Mouse (Mus musculus) neural tube, embryonic 13.5 days (tissue): ENCODE results near the gene Rimklb. TPM values are rescaled to one million over a fixed set of nuclear protein-coding genes. Genes with fewer than 3 reads are reported as not detected.

Source experiments
- ATAC-seq: fragments of 200-750 bp; cut with Nextera tagmentation; 2 replicates; pipeline ENCODE4 v1.8.0; 2017; ENCODE audit warnings: low read depth, mild to moderate bottlenecking, moderate TSS enrichment, moderate library complexity
- H3K27ac ChIP-seq: fragments of 300-500 bp; sonication (generic); replicated peaks from 2 replicates; pipeline ENCODE4 v1.5.1; 2015; ENCODE audit warnings: moderate library complexity, mild to moderate bottlenecking, inconsistent platforms
- H3K27me3 ChIP-seq: fragments of 300-500 bp; sonication (generic); 2 replicates; pipeline ENCODE4 v1.6.1; 2015; ENCODE audit warnings: mild to moderate bottlenecking, inconsistent platforms
- H3K36me3 ChIP-seq: fragments of 300-500 bp; sonication (generic); 2 replicates; pipeline ENCODE4 v1.6.1; 2015; ENCODE audit warnings: mild to moderate bottlenecking, inconsistent platforms
- H3K4me1 ChIP-seq: fragments of 300-500 bp; sonication (generic); replicated peaks from 2 replicates; pipeline ENCODE4 v1.6.1; 2015; ENCODE audit warnings: inconsistent platforms
- H3K4me2 ChIP-seq: fragments of 300-500 bp; sonication (generic); 2 replicates; pipeline ENCODE4 v1.6.1; 2015; ENCODE audit warnings: inconsistent platforms, mild to moderate bottlenecking, moderate library complexity
- H3K4me3 ChIP-seq: fragments of 300-500 bp; sonication (generic); 2 replicates; pipeline ENCODE4 v1.5.1; 2015; ENCODE audit warnings: mild to moderate bottlenecking, inconsistent platforms
- H3K9ac ChIP-seq: fragments of 300-500 bp; sonication (generic); 2 replicates; pipeline ENCODE4 v1.6.1; 2015; ENCODE audit warnings: moderate library complexity, mild to moderate bottlenecking, inconsistent platforms
- H3K9me3 ChIP-seq: fragments of 300-500 bp; sonication (generic); 2 replicates; pipeline ENCODE4 v1.6.1; 2016; ENCODE audit warnings: inconsistent platforms
- WGBS: fragments of 180-500 bp; shearing (Covaris S2); methylation state at CpG from one replicate; pipeline ENCODE4 v1.1.7; 2015; 5-methylcytosine and 5-hydroxymethylcytosine counted together
- polyA plus RNA-seq: library from polyadenylated mRNA; unstranded; fragments of >200 nt; fragmentation: Nextera tagmentation; extraction: Ambion mirVana; gene quantifications from 2 replicates; pipeline ENCODE4 v1.2.1, GENCODE M21; 2015

Gene Rimklb
- polyA plus RNA-seq, 1 experiment from 2014 or later, result 90.9 TPM

DNA sequence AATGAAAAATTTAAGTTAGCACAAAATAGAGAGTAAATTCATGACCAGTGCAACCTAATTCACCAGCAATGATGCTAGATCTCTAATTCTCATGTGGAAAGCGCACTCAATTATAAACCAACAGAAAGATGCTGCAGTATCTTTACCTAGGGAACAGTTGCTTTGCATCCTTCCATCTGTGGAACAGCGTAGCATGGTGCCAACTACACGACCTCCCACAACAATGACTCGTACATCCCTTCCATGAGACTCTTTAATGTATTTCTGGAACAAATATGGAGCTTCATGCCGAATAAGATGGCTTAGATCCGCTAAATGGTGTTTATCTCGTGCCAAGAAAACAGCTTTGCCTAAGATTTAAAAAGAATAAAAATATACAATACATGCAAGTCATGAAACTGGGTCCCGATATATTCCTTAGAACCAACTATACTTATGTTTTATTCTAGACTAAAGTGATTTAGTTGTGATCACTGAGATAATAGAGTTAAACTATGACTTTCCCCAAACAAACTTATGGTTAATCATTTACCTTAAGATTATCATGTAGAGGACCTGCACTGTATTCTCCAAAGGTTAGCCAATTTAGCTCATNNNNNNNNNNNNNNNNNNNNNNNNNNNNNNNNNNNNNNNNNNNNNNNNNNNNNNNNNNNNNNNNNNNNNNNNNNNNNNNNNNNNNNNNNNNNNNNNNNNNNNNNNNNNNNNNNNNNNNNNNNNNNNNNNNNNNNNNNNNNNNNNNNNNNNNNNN is 39.4 kb downstream of the Rimklb start:
- WGBS, result 93% methylated on average over 8 of the region's 8 CpGs
- H3K9ac ChIP-seq, result no peak overlapping the region
- no peak overlapping the region for H3K27ac ChIP-seq
- no peaks in the 10 kb centered on the region for H3K9me3 ChIP-seq
- H3K4me3 ChIP-seq, result no peak overlapping the region
- no peak overlapping the region for H3K4me2 ChIP-seq
- H3K4me1 ChIP-seq, result no peaks in the 10 kb centered on the region
- H3K27me3 ChIP-seq, result no peaks in the 10 kb centered on the region
- peaks cover 72% of the 10 kb centered on the region for H3K36me3 ChIP-seq
- no peak for ATAC-seq

DNA sequence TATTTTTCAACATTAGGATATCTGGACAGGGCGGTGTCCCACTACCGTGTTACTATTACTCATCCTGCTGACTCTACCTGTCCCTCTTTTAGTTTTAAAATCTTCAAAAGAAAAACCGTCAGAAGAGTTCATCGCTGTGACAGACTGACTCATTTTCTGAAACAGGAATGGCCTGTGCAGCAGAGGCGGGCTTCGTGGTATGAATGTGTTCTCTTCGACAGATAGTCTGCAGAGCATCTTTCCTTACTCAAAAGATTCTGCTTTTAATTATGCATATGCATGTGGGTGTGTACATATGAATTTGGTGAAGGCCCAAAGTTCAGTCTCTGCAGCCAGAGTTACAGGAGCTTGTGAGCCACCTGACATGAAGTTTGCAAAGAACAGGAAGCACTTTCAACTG is 50.7 kb downstream of the Rimklb start:
- ATAC-seq, result no peak
- Histone ChIP-seq H3K36me3 (peaks cover 50% of the 10 kb centered on the region), H3K9me3 (no peaks in the 10 kb centered on the region), H3K4me2 (no peak overlapping the region), H3K4me1 (no peaks in the 10 kb centered on the region), H3K4me3 (no peak overlapping the region), H3K27ac (no peak overlapping the region), H3K9ac (no peak overlapping the region), H3K27me3 (no peaks in the 10 kb centered on the region)
- 96% methylated on average over 7 of the region's 7 CpGs for WGBS

DNA sequence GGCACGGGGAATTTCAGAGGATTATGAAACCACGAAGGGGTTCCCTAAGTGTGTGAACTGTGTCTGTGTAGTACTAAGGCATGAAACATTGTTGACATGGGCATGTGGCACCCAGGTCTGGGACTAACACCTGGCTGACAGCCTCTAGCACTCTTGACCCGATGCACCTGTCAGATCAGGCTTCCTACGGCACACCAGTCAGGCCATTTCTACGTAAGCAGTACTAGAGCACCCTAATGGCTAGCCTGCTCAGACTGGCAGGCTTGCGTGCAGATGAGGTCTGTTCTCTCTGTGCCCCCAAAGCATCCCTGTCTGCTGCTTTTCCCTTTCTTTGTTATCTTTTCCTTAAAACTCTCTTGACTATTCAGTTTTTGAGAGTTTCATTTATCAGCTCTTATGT is 53.3 kb downstream of the Rimklb start:
- no peak overlapping the region for H3K9ac ChIP-seq
- H3K4me2 ChIP-seq, result no peak overlapping the region
- H3K4me3 ChIP-seq, result no peak overlapping the region
- H3K27me3 ChIP-seq, result no peaks in the 10 kb centered on the region
- 88% methylated on average over 6 of the region's 6 CpGs for WGBS
- no peak for ATAC-seq
- H3K27ac ChIP-seq, result no peak overlapping the region; the same call in 1 of the 2 replicates
- H3K36me3 ChIP-seq, result peaks cover 32% of the 10 kb centered on the region
- no peaks in the 10 kb centered on the region for H3K9me3 ChIP-seq
- no peaks in the 10 kb centered on the region for H3K4me1 ChIP-seq

- WGBS, result 62% methylated on average over 4 of the region's 4 CpGs
- Histone ChIP-seq H3K9me3 (no peaks in the 10 kb centered on the region), H3K36me3 (no peaks in the 10 kb centered on the region), H3K27me3 (no peaks in the 10 kb centered on the region), H3K9ac (no peak overlapping the region), H3K4me1 (no peaks in the 10 kb centered on the region), H3K27ac (no peak overlapping the region), H3K4me2 (no peak overlapping the region), H3K4me3 (no peak overlapping the region)
- no peak for ATAC-seq
Observed at GRCm38 (mm10) chr6:122440632-122441226, 57.8 kb downstream of the Rimklb start.

GRCm38 (mm10) chr6:122439249-122439648 is 59.3 kb downstream of the Rimklb start:
- no peak overlapping the region for H3K4me2 ChIP-seq
- 80% methylated on average over 4 of the region's 4 CpGs for WGBS
- ATAC-seq, result no peak
- H3K27ac ChIP-seq, result no peak overlapping the region
- H3K4me1 ChIP-seq, result no peaks in the 10 kb centered on the region
- H3K27me3 ChIP-seq, result no peaks in the 10 kb centered on the region
- no peak overlapping the region for H3K9ac ChIP-seq
- no peaks in the 10 kb centered on the region for H3K9me3 ChIP-seq
- H3K4me3 ChIP-seq, result no peak overlapping the region
- no peaks in the 10 kb centered on the region for H3K36me3 ChIP-seq

- H3K27ac ChIP-seq, result no peak overlapping the region
Observed at GRCm38 (mm10) chr6:122435270-122435669, 63.3 kb downstream of the Rimklb start.

DNA sequence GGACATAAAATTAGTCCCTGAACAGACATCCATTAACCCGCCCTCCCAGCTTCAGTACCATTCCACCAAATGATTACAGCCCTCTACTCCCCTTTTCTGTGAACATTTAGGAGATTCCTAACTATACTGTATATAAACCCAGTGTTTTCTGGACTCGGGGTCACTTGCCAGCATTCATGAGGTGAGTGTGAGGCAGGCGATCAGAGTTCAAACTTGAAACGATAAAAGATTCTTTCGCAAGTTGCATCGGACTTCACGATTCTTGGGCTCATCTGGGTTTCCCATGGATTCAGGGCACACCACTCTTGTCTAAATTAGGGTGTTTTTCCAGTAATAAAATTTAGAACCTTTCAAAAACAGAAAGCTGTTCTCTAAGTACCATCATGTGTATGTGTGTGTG is 71.1 kb downstream of the Rimklb start:
- Histone ChIP-seq H3K9me3 (0 out of 2 replicates have a peak, but pooled peaks cover 10% of the 10 kb centered on the region), H3K4me2 (no peak overlapping the region), H3K4me3 (no peak overlapping the region), H3K27me3 (no peaks in the 10 kb centered on the region), H3K9ac (no peak overlapping the region), H3K27ac (no peak overlapping the region), H3K4me1 (no peaks in the 10 kb centered on the region), H3K36me3 (no peaks in the 10 kb centered on the region)
- WGBS, result 81% methylated on average over 7 of the region's 7 CpGs
- no peak for ATAC-seq

More at GRCm38 (mm10) chr6:122435270-122435669, 63.3 kb downstream of the Rimklb start:
- H3K36me3 ChIP-seq, result no peaks in the 10 kb centered on the region
- no peak overlapping the region for H3K4me2 ChIP-seq
- no peaks in the 10 kb centered on the region for H3K27me3 ChIP-seq
- no peak for ATAC-seq
- no peak overlapping the region for H3K4me3 ChIP-seq
- 92% methylated on average over 2 of the region's 2 CpGs for WGBS
- no peaks in the 10 kb centered on the region for H3K9me3 ChIP-seq
- H3K9ac ChIP-seq, result no peak overlapping the region
- no peaks in the 10 kb centered on the region for H3K4me1 ChIP-seq

- H3K9me3 ChIP-seq, result no peaks in the 10 kb centered on the region
- H3K36me3 ChIP-seq, result no peaks in the 10 kb centered on the region
- H3K9ac ChIP-seq, result no peak overlapping the region
- H3K27ac ChIP-seq, result peak overlapping the region; percentile 23; the same call in 1 of the 2 replicates
- no peak for ATAC-seq
- 61% methylated on average over 7 of the region's 7 CpGs for WGBS
- H3K4me1 ChIP-seq, result peaks cover 13% of the 10 kb centered on the region
- no peaks in the 10 kb centered on the region for H3K27me3 ChIP-seq
- H3K4me2 ChIP-seq, result no peak overlapping the region
- H3K4me3 ChIP-seq, result no peak overlapping the region
Observed at GRCm38 (mm10) chr6:122417015-122417414, 81.5 kb downstream of the Rimklb start.

DNA sequence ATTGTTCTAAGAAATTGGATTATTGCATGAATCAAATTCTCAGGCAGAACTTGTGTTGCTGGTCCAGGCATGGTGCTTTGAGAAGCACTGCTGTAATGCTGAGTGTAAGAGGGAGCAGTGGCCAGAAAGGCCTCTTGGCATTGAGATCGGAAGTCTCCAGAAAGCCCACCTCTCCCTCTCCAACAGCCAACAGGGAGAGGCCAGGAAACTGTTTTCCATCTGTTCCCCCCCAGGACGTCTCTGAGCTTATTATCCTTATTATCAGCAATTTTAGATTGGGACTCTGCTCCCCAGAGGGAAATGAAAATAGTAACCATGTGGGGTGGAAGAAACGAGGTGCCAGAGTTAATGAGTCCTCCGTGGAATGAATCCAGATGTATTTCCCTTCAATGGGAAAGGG is 82.2 kb downstream of the Rimklb start:
- 39% methylated on average over 4 of the region's 4 CpGs for WGBS
- peak overlapping the region; percentile 23; the same call in 1 of the 2 replicates for H3K27ac ChIP-seq
- H3K4me1 ChIP-seq, result peaks cover 13% of the 10 kb centered on the region
- H3K27me3 ChIP-seq, result no peaks in the 10 kb centered on the region
- no peak overlapping the region for H3K4me2 ChIP-seq
- no peak for ATAC-seq
- H3K4me3 ChIP-seq, result no peak overlapping the region
- no peak overlapping the region for H3K9ac ChIP-seq
- H3K36me3 ChIP-seq, result no peaks in the 10 kb centered on the region
- no peaks in the 10 kb centered on the region for H3K9me3 ChIP-seq

- H3K9me3 ChIP-seq, result no peaks in the 10 kb centered on the region
- H3K27ac ChIP-seq, result no peak overlapping the region
- H3K4me2 ChIP-seq, result no peak overlapping the region
- WGBS, result 91% methylated on average over 8 of the region's 8 CpGs
- no peak overlapping the region for H3K4me3 ChIP-seq
- H3K27me3 ChIP-seq, result no peaks in the 10 kb centered on the region
- no peak for ATAC-seq
- no peaks in the 10 kb centered on the region for H3K36me3 ChIP-seq
- peaks cover 5% of the 10 kb centered on the region for H3K4me1 ChIP-seq
- H3K9ac ChIP-seq, result no peak overlapping the region
Observed at GRCm38 (mm10) chr6:122411281-122411680, 87.3 kb downstream of the Rimklb start.

DNA sequence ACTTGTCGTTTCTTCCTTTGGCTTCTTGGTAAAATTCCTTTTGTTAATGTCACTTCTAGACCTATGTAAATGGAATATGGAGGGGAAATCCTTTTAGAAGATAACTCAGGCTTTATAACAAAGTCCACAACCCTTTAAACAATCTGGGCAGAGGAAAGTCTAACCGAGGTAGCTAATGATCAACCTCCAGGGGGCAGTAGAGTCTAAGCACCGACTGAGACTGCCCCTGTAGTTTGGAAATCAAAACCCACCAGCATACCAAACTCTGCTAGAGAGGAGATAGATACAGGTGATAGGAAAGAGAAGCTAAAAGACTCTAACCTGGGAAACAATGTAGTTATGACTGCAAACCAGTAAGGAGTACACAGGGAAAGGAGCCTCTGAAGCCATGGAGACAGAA is 96.3 kb downstream of the Rimklb start:
- 13% methylated on average over 3 of the region's 3 CpGs for WGBS
- Histone ChIP-seq H3K36me3 (no peaks in the 10 kb centered on the region), H3K4me2 (no peak overlapping the region), H3K4me3 (no peak overlapping the region), H3K27ac (no peak overlapping the region), H3K9me3 (no peaks in the 10 kb centered on the region), H3K27me3 (no peaks in the 10 kb centered on the region), H3K4me1 (no peaks in the 10 kb centered on the region), H3K9ac (no peak overlapping the region)
- no peak for ATAC-seq

GRCm38 (mm10) chr6:122400263-122400662 is 98.3 kb downstream of the Rimklb start:
- Histone ChIP-seq H3K27me3 (no peaks in the 10 kb centered on the region), H3K4me3 (no peak overlapping the region), H3K4me1 (no peaks in the 10 kb centered on the region), H3K4me2 (no peak overlapping the region), H3K9me3 (no peaks in the 10 kb centered on the region), H3K36me3 (no peaks in the 10 kb centered on the region), H3K27ac (no peak overlapping the region), H3K9ac (no peak overlapping the region)
- no peak for ATAC-seq
- 80% methylated on average over 9 of the region's 9 CpGs for WGBS
